Mouse (Mus musculus): ENCODE measurements around the gene Nrip1. TPM values are rescaled to one million over a fixed set of nuclear protein-coding genes. Genes with fewer than 3 reads are reported as not detected.
"Not testable (repeated sequence)": the region's sequence is repeated elsewhere in the genome, so short reads cannot be mapped to it uniquely, and the experiment has no call there.

Gene Nrip1
- 65.2 and 66.5 TPM in 2 replicates for total RNA-seq (2021)
- long read RNA-seq, experiment 1, partial matches to known transcripts = 0 of 1 reads
- long read RNA-seq, experiment 1, other reads (novel, unspliced or antisense) = 1 of 1 reads
- long read RNA-seq, experiment 2, partial matches to known transcripts = 0 of 1 reads
- long read RNA-seq, experiment 2, other reads (novel, unspliced or antisense) = 0 of 1 reads

GRCm38 (mm10) chr16:76373671-76374091 lies at the start of gene Nrip1:
TSS of gene Nrip1 (minus strand) at chr16:76373827.
- DNase-seq = peak; percentile 78

- no peak for DNase-seq
Measured at GRCm38 (mm10) chr16:76422531-76422930, 48.9 kb upstream of the Nrip1 start.

- DNase-seq = no peak
Measured at GRCm38 (mm10) chr16:76419849-76420248, 46.2 kb upstream of the Nrip1 start.

- DNase-seq = no peak
Measured at GRCm38 (mm10) chr16:76416477-76416876, 42.9 kb upstream of the Nrip1 start.

- DNase-seq = no peak
Measured at GRCm38 (mm10) chr16:76416060-76416438, 42.4 kb upstream of the Nrip1 start.

GRCm38 (mm10) chr16:76415407-76416059 lies 41.9 kb upstream of the Nrip1 start:
- no peak for DNase-seq

- peak; percentile 28 for DNase-seq
Measured at GRCm38 (mm10) chr16:76414528-76414927, 40.9 kb upstream of the Nrip1 start.

DNA sequence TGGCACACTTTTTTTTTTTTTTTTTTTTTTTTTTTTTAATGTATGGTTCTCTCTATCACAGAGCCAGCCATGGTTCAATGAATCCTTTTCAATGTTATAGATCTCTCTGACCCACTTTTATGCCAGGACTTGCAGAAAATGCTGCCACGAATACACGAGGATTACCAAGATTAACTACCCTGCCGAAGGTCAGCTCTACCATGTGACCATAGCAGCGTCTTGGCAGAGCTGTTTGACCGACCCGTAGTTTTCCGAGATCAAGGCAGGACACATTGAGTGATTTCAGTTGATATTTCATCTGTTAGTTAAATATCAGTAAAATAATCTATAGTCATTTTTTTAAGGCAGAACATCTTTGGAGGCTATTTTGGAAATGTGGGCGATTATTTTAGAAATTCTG lies 40.0 kb upstream of the Nrip1 start:
- DNase-seq = peak; percentile 29

GRCm38 (mm10) chr16:76409355-76409722 lies 35.7 kb upstream of the Nrip1 start:
- no peak for DNase-seq

GRCm38 (mm10) chr16:76408696-76409354 lies 35.2 kb upstream of the Nrip1 start:
- no peak for DNase-seq

GRCm38 (mm10) chr16:76408241-76408640 lies 34.6 kb upstream of the Nrip1 start:
- DNase-seq = peak; percentile 13

DNA sequence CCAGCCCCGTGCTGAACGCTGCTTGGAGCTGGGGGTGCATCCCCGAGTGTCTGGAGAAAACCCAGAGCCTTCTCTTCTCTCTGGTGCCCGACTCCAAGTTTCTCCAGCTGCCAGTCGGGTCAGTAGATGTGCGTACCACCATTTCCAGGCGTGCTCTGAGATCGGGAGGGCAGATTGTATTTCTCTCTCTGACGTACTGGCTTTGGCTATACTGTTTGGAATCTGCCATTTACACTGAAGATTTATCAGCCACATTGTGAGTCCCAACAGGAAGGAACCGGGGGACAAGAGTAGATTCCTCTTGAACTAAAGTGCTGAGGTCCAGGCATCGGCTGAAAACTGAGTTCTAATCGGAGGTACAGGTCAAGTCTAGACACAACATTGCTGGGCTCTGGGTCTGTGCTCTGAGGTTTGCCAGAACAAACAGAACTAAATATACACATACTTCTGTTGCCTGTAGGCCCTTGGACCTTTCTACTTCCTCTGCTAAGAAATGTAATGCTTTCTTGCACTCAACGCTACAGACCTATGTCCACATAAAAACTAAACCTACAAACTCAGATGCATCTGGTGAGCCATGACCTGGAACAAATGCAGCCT lies 33.8 kb upstream of the Nrip1 start:
- DNase-seq = no peak

DNA sequence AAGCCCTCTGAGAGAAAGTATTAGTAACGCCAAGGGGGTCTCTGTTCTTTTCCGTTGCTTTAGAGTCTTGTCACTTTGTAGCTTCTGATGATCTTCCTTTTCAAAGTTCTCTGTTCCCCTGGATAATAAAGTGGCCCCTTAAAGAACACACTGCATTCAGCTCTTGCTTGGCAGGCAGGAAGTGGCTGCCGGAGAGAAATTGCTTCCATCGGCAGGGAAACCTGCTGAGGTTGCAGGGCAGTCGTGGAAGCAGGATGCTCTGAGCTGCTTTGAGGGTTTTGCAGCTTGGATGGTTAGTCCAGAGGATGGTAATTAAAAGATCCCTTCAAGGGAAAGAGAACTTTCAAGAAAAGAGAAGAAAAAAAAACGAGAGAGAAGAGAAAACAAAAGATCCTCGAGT lies 33.3 kb upstream of the Nrip1 start:
- DNase-seq = peak; percentile 8

DNA sequence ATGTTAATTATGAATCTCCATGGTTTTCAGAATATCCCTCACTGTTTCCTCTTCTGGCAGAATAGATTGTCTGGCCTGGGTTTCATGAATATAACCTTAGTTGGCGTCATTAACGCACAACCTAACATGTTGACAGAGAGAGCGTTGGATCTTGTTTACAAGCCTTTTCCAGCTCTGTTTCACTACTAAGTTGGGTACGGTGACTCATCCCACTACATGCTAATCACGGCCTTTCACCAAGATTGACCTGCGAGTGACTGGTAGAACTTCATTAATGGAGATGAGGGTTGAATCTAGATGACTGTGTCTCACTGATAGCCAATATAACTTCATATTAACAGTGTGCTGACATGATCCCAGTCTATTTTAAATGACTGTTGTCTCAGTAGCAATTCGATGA lies 32.7 kb upstream of the Nrip1 start:
- DNase-seq = no peak

DNA sequence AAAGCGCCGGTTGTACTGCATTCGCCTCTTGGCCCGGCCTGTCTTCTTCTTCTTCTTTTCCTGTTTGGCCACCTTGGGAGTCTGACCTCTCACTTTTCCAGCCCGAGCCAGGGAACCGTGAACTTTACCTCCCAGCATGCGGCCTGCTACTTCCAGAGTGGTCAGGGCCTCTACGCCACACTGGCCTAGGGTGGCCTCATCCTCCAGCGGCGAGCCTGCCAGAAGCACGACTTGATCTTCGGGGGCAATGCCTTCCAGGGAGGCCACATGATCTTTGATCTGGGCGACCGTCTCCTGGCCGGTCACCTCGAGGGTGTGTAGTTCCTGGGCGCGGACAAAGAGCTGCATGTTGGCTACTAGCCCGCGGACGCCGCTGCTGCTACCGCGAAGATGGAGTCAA lies 29.7 kb upstream of the Nrip1 start:
- DNase-seq = not testable (repeated sequence)

DNA sequence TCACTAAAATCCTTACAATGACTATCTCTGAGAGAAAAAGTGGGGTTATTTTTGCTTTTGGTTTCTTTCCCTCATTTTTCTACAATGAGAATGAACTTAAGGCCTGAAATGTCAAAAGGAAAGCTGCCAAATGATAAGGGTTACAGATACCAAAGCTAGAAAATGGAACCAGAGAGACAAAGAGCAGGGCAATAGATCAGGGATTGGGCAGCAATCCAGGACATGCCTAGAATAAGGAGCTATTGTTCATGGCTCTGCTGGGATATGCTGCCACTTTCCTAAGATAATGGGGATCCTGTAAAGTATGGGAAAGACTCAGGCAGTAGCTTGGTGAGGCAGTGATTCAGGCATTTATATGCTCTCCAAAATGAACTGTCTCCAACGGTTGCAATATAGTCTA lies 22.9 kb upstream of the Nrip1 start:
- peak; percentile 16 for DNase-seq

- no peak for DNase-seq
Measured at GRCm38 (mm10) chr16:76393267-76393666, 19.6 kb upstream of the Nrip1 start.

GRCm38 (mm10) chr16:76386496-76386895 lies 12.9 kb upstream of the Nrip1 start:
- no peak for DNase-seq

DNA sequence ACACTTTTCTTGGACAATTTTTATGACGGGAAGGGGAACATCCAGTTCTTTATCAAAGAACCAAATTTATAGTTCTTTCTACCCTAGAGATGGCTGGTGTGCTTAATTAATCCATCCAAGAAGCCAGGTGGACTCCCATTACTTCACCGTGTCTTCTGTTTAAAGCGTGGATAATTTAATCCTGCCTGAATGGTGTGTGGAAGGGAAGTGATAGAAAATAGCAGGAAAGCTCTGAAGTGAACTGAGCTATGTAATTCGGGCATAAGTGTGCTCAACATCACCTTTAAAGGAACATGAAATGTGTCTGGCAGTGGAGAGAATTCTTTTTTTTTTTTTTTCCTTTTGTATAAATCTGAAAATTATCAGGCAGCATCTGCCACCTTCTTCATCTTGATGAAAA lies 12.4 kb upstream of the Nrip1 start:
- DNase-seq = no peak

GRCm38 (mm10) chr16:76377211-76377610 lies 3.6 kb upstream of the Nrip1 start:
- DNase-seq = no peak

DNA sequence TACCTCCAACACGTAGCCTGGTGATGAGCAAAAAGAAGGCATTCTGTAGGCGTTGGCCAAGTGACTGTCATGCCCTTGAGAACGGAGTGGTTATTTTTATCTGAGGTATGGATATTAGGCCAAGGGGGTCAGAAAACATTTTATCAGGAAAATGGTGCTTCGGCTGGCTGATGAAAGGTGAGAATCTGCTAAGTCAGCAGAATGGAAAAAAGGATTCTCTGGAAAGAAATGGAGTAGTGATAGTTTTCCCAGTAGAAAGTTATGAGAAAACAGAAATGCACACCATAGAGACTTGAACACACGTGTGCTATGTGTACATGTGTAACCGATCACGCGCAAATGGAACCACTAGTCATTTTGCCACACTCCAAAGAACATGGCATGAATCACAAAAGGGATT lies 3.0 kb upstream of the Nrip1 start:
- DNase-seq = no peak

DNA sequence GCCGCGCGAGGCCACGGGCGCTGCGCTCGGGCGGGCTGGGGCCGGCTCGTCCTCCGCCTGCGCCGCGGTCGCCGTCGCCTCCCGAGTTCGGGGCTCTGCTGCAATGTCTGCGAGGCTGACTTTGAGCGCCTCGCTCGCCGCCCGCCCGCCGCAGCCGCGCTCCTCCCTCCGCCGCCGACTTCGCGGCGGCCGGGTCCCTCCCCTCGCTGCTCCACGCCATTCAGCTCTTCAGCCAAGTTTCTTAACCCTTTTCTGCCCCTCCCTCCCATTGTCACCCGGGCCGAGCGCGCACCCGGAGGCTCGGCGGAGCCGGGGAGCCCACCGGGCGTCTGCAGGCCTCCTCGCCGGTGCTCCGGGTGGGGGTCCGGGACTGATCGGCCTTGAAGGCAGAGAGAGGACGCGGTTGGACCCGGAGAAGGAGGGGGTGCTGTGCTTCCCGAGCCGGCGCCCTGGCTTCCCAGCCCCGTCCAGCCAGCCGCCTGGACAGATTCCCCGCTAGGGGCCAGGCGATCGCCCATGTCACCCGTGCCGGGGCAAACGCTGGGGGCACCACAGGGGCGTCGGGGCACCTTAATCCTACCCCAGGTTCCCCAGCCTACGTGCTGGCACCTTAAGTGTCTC lies 576 bp downstream of the Nrip1 start:
- peak; percentile 92 for DNase-seq
